Mouse (Mus musculus): ENCODE results near the gene Tnfsfm13.

- TF ChIP-seq CTCF (IDR thresholded peaks at IDR 0.05; ENCODE audit: low read depth, low read length), result no peak
- no peak for TF ChIP-seq TAL1 (conservative IDR thresholded peaks at IDR 0.05; ENCODE audit: low read depth, low read length)
- no peak for TF ChIP-seq GATA1 (IDR thresholded peaks at IDR 0.05; ENCODE audit: borderline replicate concordance, low read length)
- no peak for TF ChIP-seq POLR2AphosphoS5 (IDR thresholded peaks at IDR 0.05; ENCODE audit: insufficient replicate concordance, low read depth, low read length)
Observed at GRCm38 (mm10) chr11:69695046-69695360, 895 bp downstream of the Tnfsfm13 start.

All from G1E (cell line).